1 mouse cellular context compared by ENCODE assay signal in genomic region chr8:123105553-123106326, GRCm38 (mm10).
TF ChIP-seq lines count a peak whose summit lies in the region.

No protein-coding gene starts in this region.

TF ChIP-seq in CH12.LX, 34 proteins besides CTCF, POLR2A, EP300 and RAD21:
- TF ChIP-seq SIN3A (IDR thresholded peaks at IDR 0.05; ENCODE audit: low read length) (peak; percentile 55; the same call in 1 of the 2 replicates), MAX (IDR thresholded peaks at IDR 0.05; ENCODE audit: low read length) (no peak), E2F4 (IDR thresholded peaks at IDR 0.05; ENCODE audit: insufficient replicate concordance, low read depth, low read length) (no peak), CHD2 (IDR thresholded peaks at IDR 0.05; ENCODE audit: low read length) (peak; percentile 91), NELFE (IDR thresholded peaks at IDR 0.05; ENCODE audit: low read depth, low read length) (0 out of 2 replicates have a peak, but pooled peaks have one; percentile 21), ZNF384 (IDR thresholded peaks at IDR 0.05; ENCODE audit: low read depth, low read length) (peak; percentile 92), USF2 (conservative IDR thresholded peaks at IDR 0.05; ENCODE audit: low read depth, low read length) (no peak; the same call in 1 of the 2 replicates), TBP (conservative IDR thresholded peaks at IDR 0.05; ENCODE audit: low read depth, low read length) (no peak), ETS1 (conservative IDR thresholded peaks at IDR 0.05; ENCODE audit: low read depth, low read length) (no peak), MYC (IDR thresholded peaks at IDR 0.05; ENCODE audit: low read depth, low read length) (0 out of 2 replicates have a peak, but pooled peaks have one; percentile 22), POLR2AphosphoS2 (IDR thresholded peaks at IDR 0.05; ENCODE audit: low read depth, low read length) (peak; percentile 100), ZC3H11A (IDR thresholded peaks at IDR 0.05; ENCODE audit: low read depth, low read length) (no peak), ZMIZ1 (IDR thresholded peaks at IDR 0.05; ENCODE audit: low read depth, low read length) (peak; percentile 86)
